Mouse (Mus musculus): ENCODE measurements around the gene Chil3.

DNA sequence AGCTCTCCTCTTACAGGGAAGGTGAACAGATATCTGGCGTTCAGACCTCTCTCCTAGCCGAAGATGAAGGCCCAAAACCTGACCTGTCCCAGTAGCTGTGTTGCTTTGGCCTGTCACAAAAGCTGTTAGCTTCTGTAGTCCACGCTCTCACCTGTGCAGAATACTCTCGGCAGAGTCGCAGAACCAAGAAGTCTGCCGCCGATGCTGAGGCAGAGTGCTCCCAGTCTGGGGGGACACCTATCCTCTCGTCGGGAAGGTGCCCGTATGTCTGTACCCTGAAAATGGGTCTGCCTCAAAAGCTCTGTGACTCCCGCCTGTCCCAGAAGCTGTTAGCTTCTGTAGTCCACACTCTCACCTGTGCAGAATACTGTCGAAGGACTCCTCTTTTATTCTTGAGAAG, 28.1 kb upstream of the Chil3 start:
- TF ChIP-seq CTCF (IDR thresholded peaks at IDR 0.05; ENCODE audit: control insufficient read depth, insufficient read depth, low read length) = no peak
- no peak for TF ChIP-seq POLR2A (IDR thresholded peaks at IDR 0.05; ENCODE audit: borderline replicate concordance, control insufficient read depth, low read depth, low read length)

All from bone marrow, adult 2 months (tissue).